Mouse (Mus musculus): ENCODE measurements at regions not wholly inside any gene's neighbourhood (a gene's known extent, or its start where the extent isn't known, plus 50 kb on each side); places are given as distances from the start of the nearest gene placed in this dataset.
A peak's percentile ranks its signal among the peaks of the same experiment; 100 is the strongest.

DNA sequence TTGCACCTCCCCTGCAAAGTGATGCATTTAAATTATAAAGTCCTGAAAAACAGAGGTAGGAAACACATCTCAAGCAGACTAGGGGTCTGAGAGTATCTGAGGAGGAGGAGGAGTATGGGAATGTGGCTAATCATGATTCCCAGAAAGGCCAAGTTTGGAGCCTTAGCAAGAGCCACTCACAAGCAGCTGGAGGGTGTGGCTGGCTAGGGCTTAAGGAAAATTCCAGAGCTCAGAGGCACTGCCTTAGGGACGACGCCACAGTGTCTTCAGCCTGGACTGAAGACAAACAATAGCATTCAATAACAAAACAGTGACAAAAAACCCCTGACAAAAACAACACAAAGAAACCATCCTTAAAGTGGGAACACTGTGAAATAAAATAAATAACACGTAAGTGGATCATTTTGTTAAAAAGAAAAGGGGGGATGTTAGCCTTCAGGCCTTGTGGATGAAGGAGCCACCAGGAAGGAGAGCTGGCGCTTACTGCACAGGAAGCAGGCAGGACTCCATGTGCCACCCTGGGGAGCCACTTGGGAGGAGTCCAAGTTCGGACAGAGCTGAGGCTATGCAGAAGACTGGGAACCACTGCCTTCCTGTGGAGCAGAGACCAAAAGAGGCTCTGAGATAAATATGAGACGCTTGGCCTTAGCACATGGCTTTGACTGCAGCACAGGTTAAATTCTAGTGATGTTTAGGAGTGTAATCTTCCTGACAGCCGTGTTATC is 56.6 kb upstream of the Serpine2 start:
- H3K9me3 ChIP-seq (replicated peaks; ENCODE audit: low read length) = no peaks in the 10 kb centered on the region
- H3K9ac ChIP-seq (ENCODE audit: low read depth, low read length) = no peak overlapping the region
- no peak overlapping the region for H3K4me2 ChIP-seq (ENCODE audit: low read length)
- no peak for TF ChIP-seq CTCF (IDR thresholded peaks at IDR 0.05; ENCODE audit: low read depth)
- no peak for ATAC-seq (replicated peaks; ENCODE audit: low FRiP score, low read depth)
- H3K4me1 ChIP-seq (replicated peaks; ENCODE audit: insufficient read depth, low read length) = no peaks in the 10 kb centered on the region
- DNase-seq (ENCODE audit: low spot score) = peak; percentile 29
- 67% methylated on average over 7 of the region's 7 CpGs for WGBS
- no peaks in the 10 kb centered on the region for H3K36me3 ChIP-seq (ENCODE audit: insufficient read depth, low read length)
- no peaks in the 10 kb centered on the region for H3K27me3 ChIP-seq (ENCODE audit: insufficient read depth, low read length)
- no peak overlapping the region for H3K4me3 ChIP-seq (replicated peaks; ENCODE audit: low read depth, low read length)
- no peak overlapping the region for H3K27ac ChIP-seq

Measured in kidney, postnatal 0 days (tissue).